Mouse (Mus musculus): Measurements from ENCODE around the gene Xpo5. TPM values are rescaled to one million over a fixed set of nuclear protein-coding genes. Genes with fewer than 3 reads are reported as not detected.

Gene Xpo5
- polyA plus RNA-seq, 1 experiment, result 40.4 TPM

DNA sequence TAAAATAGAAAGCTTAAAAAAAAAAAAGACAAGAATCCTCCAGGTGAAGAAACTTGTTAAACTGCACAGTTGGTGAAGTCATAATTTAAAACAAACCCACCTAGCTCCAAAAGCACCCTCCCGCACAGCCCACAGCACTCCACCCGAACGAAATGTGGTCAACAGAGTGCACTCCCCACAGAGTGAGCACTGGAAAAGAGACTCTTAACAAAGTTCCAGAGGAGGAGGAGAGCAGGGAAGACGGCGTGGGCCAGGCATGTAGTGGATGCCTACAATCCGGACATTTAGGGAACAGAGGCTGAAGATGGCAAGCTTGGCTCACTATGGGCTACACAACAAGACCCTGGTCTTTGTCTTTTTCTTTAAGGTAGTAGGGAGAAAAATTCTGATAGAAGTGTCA lies 72.5 kb downstream of the Xpo5 start:
- H3K27ac ChIP-seq (ENCODE audit: control insufficient read depth, insufficient read depth, low read length), result no peak overlapping the region
- no peak overlapping the region for H3K4me3 ChIP-seq (ENCODE audit: control insufficient read depth, insufficient read depth, low read length)
- no peaks in the 10 kb centered on the region for H3K27me3 ChIP-seq (ENCODE audit: control insufficient read depth, insufficient read depth, low read length)
- H3K4me1 ChIP-seq (replicated peaks; ENCODE audit: control insufficient read depth, insufficient read depth, low read length), result no peaks in the 10 kb centered on the region
- TF ChIP-seq CTCF (IDR thresholded peaks at IDR 0.05; ENCODE audit: borderline replicate concordance, control insufficient read depth, extremely low read depth, insufficient read depth, low read length, poor library complexity) (no peak), POLR2A (IDR thresholded peaks at IDR 0.05; ENCODE audit: control insufficient read depth, extremely low read depth, insufficient read depth, low read length, poor library complexity) (no peak)
- H3K36me3 ChIP-seq (ENCODE audit: control insufficient read depth, insufficient read depth, low read length), result peaks cover 12% of the 10 kb centered on the region; the same call in 1 of the 2 replicates
- DNase-seq, result no peak
- 96% methylated on average over 6 of the region's 6 CpGs for WGBS

DNA sequence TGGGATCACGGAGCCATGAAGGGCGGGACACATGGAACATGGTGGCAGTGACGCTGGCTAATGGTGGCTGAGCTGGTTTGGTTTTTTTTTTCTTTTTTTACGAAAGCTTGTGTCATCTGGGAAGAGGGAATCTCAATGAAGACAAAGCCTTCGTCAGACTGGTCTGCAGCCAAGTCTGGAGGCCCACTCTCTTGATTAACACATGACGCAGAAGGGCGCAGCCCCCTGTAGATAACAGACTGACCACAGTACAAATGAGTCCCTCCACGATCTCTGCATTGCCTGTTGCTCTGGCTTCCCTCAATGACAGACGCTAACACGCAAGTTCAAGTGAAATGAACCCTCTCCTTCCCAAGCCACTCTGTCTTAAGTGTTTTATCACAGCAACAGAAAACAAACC lies 72.9 kb downstream of the Xpo5 start:
- Histone ChIP-seq H3K27me3 (ENCODE audit: control insufficient read depth, insufficient read depth, low read length) (no peaks in the 10 kb centered on the region), H3K36me3 (ENCODE audit: control insufficient read depth, insufficient read depth, low read length) (peaks cover 12% of the 10 kb centered on the region; the same call in 1 of the 2 replicates), H3K4me3 (ENCODE audit: control insufficient read depth, insufficient read depth, low read length) (no peak overlapping the region), H3K4me1 (replicated peaks; ENCODE audit: control insufficient read depth, insufficient read depth, low read length) (no peaks in the 10 kb centered on the region), H3K27ac (ENCODE audit: control insufficient read depth, insufficient read depth, low read length) (no peak overlapping the region)
- no peak for TF ChIP-seq CTCF (IDR thresholded peaks at IDR 0.05; ENCODE audit: borderline replicate concordance, control insufficient read depth, extremely low read depth, insufficient read depth, low read length, poor library complexity)
- TF ChIP-seq POLR2A (IDR thresholded peaks at IDR 0.05; ENCODE audit: control insufficient read depth, extremely low read depth, insufficient read depth, low read length, poor library complexity), result no peak
- no peak for DNase-seq
- WGBS, result 96% methylated on average over 10 of the region's 10 CpGs

DNA sequence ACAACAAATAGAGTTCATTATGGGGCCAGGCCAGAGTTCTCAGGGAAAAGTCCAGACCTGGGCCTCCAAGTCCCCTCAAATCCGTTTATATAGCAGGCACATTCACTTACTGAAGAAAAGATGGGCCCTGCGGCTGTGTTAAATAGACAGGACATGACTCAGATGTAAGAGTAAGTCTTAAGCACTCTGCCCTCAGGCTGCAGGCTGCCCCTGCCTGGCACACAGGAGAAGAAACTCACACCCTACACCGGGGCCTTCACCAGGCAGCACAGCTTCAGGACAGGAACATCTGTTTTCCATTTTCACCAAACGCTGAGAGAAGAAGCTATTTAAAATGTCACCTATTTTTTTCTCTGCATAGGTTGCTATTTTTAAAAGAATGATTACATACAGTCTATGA lies 75.0 kb downstream of the Xpo5 start:
- peaks cover 8% of the 10 kb centered on the region; the same call in 1 of the 2 replicates for H3K36me3 ChIP-seq (ENCODE audit: control insufficient read depth, insufficient read depth, low read length)
- peaks cover 10% of the 10 kb centered on the region for H3K4me1 ChIP-seq (replicated peaks; ENCODE audit: control insufficient read depth, insufficient read depth, low read length)
- no peak overlapping the region for H3K4me3 ChIP-seq (ENCODE audit: control insufficient read depth, insufficient read depth, low read length)
- WGBS, result 91% methylated on average over 4 of the region's 4 CpGs
- TF ChIP-seq CTCF (IDR thresholded peaks at IDR 0.05; ENCODE audit: borderline replicate concordance, control insufficient read depth, extremely low read depth, insufficient read depth, low read length, poor library complexity), result no peak
- no peak for TF ChIP-seq POLR2A (IDR thresholded peaks at IDR 0.05; ENCODE audit: control insufficient read depth, extremely low read depth, insufficient read depth, low read length, poor library complexity)
- H3K27ac ChIP-seq (ENCODE audit: control insufficient read depth, insufficient read depth, low read length), result no peak overlapping the region
- H3K27me3 ChIP-seq (ENCODE audit: control insufficient read depth, insufficient read depth, low read length), result no peaks in the 10 kb centered on the region
- DNase-seq, result no peak

DNA sequence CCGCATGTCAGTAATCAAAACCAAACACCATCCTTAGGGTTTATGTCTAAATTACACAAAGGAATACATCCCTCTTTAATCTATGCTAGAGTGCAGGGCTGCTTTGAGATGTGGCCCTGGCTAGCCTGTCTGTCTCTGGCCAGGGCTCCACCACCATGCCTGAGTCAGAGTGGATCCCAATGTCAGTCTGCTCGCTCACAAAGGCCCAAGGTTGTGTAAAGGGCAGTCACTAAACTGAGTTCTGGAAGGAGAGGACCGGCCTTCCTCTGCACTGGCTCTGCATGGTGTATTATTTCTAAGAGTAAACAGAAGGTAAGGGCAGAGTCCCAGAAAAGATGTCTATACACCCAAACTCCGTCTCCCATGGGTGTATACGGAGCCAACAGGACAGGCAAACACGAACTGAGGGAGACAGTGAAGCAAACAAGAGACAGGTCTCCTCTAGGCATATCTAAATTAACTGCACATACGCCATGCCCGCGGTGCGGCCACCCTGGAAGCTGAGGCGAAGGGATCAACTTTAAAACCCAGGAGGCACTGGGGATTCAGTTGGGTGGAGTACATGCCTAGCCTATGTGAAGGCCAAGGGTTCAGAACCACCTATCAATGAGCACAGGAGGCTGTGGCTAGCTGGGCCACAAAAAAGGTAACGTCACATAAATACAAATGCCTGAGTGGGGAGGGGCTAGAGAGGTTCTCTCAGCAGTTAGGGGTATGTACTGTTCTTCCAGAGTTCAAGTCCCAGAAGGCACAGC lies 75.6 kb downstream of the Xpo5 start:
- TF ChIP-seq CTCF (IDR thresholded peaks at IDR 0.05; ENCODE audit: borderline replicate concordance, control insufficient read depth, extremely low read depth, insufficient read depth, low read length, poor library complexity) (no peak), POLR2A (IDR thresholded peaks at IDR 0.05; ENCODE audit: control insufficient read depth, extremely low read depth, insufficient read depth, low read length, poor library complexity) (no peak)
- Histone ChIP-seq H3K27me3 (ENCODE audit: control insufficient read depth, insufficient read depth, low read length) (no peaks in the 10 kb centered on the region), H3K36me3 (ENCODE audit: control insufficient read depth, insufficient read depth, low read length) (peaks cover 8% of the 10 kb centered on the region; the same call in 1 of the 2 replicates), H3K4me1 (replicated peaks; ENCODE audit: control insufficient read depth, insufficient read depth, low read length) (peaks cover 12% of the 10 kb centered on the region), H3K4me3 (ENCODE audit: control insufficient read depth, insufficient read depth, low read length) (no peak overlapping the region), H3K27ac (ENCODE audit: control insufficient read depth, insufficient read depth, low read length) (no peak overlapping the region)
- WGBS, result 97% methylated on average over 12 of the region's 12 CpGs
- DNase-seq, result no peak

DNA sequence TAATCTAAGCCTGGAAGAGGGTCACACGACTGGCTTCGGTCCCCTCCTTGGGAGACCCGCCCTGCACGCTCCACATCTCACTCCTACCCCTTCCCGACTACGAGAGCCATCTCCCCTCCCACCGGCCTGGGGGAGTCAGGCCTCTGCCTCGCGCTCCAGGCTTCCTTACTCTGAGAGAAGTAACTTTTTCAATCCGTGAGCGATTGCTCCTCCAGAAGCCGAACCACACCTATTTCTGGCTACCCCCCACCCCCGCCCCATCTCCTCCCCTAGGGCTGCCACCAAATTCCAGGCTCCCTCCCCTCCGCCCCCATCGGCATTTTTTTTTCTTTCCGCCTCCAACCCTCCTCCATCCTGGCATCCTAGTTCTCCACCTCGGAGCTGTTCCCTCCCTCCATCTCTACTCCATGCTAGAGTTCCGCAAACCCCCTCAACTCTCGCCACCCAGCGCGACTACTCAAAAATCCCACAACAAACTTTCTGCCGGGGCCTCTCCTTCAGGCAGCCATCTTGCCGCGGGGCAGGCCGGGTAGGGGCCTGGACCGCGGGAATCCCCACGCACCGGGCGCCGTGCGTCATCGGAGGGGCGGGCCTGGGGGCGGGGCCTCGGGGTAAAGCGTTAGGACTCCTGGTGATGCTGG lies 80.0 kb downstream of the Xpo5 start, which contains the start of gene Tjap1:
TSS of gene Tjap1 (minus strand) at position 544 of the 641 bp plus-strand sequence.
- DNase-seq, result peak; percentile 76
- peaks cover 41% of the 10 kb centered on the region for H3K4me1 ChIP-seq (replicated peaks; ENCODE audit: control insufficient read depth, insufficient read depth, low read length)
- H3K27ac ChIP-seq (ENCODE audit: control insufficient read depth, insufficient read depth, low read length), result peak within 1 kb of the TSS; percentile 86
- TF ChIP-seq POLR2A (IDR thresholded peaks at IDR 0.05; ENCODE audit: control insufficient read depth, extremely low read depth, insufficient read depth, low read length, poor library complexity) (peak; percentile 68; the same call in 1 of the 2 replicates), CTCF (IDR thresholded peaks at IDR 0.05; ENCODE audit: borderline replicate concordance, control insufficient read depth, extremely low read depth, insufficient read depth, low read length, poor library complexity) (no peak)
- peaks cover 8% of the 10 kb centered on the region; the same call in 1 of the 2 replicates for H3K36me3 ChIP-seq (ENCODE audit: control insufficient read depth, insufficient read depth, low read length)
- under 1% methylated on average over 37 of the region's 37 CpGs for WGBS
- no peaks in the 10 kb centered on the region for H3K27me3 ChIP-seq (ENCODE audit: control insufficient read depth, insufficient read depth, low read length)
- peak within 1 kb of the TSS; percentile 99 for H3K4me3 ChIP-seq (ENCODE audit: control insufficient read depth, insufficient read depth, low read length)

DNA sequence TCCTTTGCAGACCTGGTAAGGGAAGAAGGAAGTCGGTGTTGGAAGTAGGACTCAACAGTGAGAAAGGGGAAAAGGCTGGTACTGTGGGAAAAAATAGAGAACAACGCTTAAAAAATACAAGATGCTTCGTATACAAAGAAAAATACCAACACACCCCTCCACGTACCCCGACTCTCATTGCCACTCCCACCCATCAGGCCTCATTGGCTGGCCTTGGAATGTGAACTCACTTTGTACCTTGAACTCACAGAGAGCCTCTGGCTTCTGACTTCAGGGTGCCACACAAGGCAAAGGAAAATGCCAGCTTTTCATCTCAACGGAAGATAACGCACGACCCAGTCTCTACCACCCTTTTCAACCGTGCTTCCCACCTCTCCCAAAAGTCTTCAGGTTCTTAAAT lies 80.6 kb downstream of the Xpo5 start:
- 30% methylated on average over 9 of the region's 9 CpGs for WGBS
- no peak for DNase-seq
- Histone ChIP-seq H3K4me1 (replicated peaks; ENCODE audit: control insufficient read depth, insufficient read depth, low read length) (peaks cover 46% of the 10 kb centered on the region), H3K4me3 (ENCODE audit: control insufficient read depth, insufficient read depth, low read length) (no peak overlapping the region; the same call in 1 of the 2 replicates), H3K36me3 (ENCODE audit: control insufficient read depth, insufficient read depth, low read length) (peaks cover 8% of the 10 kb centered on the region; the same call in 1 of the 2 replicates), H3K27me3 (ENCODE audit: control insufficient read depth, insufficient read depth, low read length) (no peaks in the 10 kb centered on the region), H3K27ac (ENCODE audit: control insufficient read depth, insufficient read depth, low read length) (peak overlapping the region; percentile 86)
- TF ChIP-seq CTCF (IDR thresholded peaks at IDR 0.05; ENCODE audit: borderline replicate concordance, control insufficient read depth, extremely low read depth, insufficient read depth, low read length, poor library complexity) (no peak), POLR2A (IDR thresholded peaks at IDR 0.05; ENCODE audit: control insufficient read depth, extremely low read depth, insufficient read depth, low read length, poor library complexity) (no peak)

All from thymus, adult 2 months (tissue).